Mouse (Mus musculus) cerebellum, adult 11 months (tissue): ENCODE data around the gene Zfp711.
A peak's percentile ranks its signal among the peaks of the same experiment; 100 is the strongest.

Source experiments
- DNase-seq: peaks from one replicate; pipeline ENCODE4 v3.0.0; 2022

Gene Zfp711

GRCm38 (mm10) chrX:112600511-112601305 lies at the start of gene Zfp711:
Zfp711 (plus strand) TSS chrX:112600526.
- peak; percentile 52 for DNase-seq

DNA sequence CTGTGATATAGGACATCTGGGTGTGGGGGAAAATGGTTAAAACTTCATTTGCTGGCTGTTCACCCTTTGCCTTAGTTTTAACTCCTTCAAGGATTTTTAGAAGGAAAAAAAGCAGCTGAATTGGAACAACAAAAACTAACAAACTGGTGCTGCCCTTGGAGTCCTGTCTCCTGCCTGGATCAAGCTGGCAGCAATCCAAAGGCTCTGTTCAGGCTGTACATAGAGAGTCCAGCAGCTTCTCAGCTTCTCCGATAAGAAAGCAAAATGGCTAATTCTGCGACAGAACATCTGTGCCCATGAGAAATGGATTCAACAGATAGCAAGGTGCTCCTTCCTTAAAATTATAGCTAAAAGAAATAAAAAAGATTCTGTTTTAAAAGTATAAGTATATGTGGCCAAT lies 32.6 kb upstream of the Zfp711 start:
- no peak for DNase-seq

DNA sequence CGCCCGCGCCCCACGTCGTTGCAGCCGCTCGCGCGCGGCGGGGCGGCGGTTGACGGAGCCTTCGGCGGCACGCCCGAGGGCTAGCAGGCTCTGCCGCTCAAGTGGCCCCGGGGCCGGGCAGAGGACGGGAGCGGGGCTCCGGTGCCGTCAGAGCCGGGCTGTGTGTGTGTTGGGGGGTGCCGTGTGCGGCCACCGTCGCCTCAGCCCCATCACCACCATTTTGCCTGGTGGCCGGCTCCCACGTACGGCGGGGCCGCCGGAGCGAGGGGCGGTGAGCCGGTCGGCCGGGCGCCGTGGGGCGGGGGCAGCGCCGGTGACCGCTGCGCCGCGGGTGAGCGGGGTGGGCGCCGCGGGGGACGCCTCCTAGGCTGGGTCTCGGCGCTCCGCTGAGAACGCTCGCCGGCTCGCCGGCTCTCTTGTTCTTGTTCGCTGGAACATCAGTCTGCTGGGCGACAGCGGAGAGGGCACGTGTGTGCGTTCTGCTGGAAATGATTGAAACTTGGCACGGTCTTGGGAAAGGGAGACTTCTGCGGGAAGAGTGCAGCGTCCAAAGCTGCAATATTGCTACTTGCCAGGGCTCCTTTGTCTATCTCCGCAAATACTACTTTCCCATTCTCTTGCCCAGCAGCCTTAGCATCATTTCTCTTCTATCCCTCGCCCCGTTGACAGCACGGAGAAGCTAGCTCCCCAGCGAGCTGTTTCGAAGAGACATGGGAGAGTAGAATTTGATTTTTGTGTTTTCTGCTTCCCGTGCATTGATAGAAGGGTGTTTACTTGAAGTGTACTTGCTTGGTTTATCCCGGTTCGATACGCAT lies 1.2 kb downstream of the Zfp711 start:
- DNase-seq, result peak; percentile 29

GRCm38 (mm10) chrX:112675525-112675924 lies 75.2 kb downstream of the Zfp711 start:
- no peak for DNase-seq

DNA sequence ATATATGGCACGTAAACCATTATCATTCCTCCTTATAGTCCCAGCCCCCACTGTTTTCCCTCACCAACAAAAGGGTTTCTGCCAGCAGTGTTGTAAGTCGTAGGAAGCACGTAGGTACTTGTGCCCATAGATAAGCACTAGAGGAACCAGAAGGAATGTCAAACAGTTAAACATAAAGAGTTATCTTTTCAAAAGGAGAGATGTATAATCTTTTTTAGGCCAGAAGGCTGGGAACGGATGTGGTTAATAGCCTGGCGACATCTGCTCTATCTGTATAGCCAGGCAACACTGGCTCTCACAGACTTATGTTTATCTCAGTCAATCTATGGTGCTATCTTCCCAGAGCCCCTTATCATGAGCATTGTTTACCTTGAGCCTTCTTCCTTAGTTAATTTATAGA lies 80.3 kb downstream of the Zfp711 start:
- no peak for DNase-seq
